Mouse (Mus musculus) ES-Bruce4 (cell line): Measurements from ENCODE around the gene Cemip. TPM values are rescaled to one million over a fixed set of nuclear protein-coding genes. Genes with fewer than 3 reads are reported as not detected.

Experiments
- H3K27ac ChIP-seq: 2 replicates; pipeline ENCODE4 v1.5.1; 2012; ENCODE audit warnings: low read length, inconsistent platforms; ENCODE audit not compliant: insufficient read depth
- H3K27me3 ChIP-seq: 2 replicates; pipeline ENCODE4 v1.6.1; 2012; ENCODE audit warnings: mild to moderate bottlenecking, low read length, inconsistent platforms; ENCODE audit not compliant: control insufficient read depth, poor library complexity, insufficient read depth, severe bottlenecking
- H3K36me3 ChIP-seq: 2 replicates; pipeline ENCODE4 v1.6.1; 2012; ENCODE audit warnings: inconsistent platforms, mild to moderate bottlenecking, low read length, moderate library complexity; ENCODE audit not compliant: control insufficient read depth, poor library complexity, insufficient read depth, severe bottlenecking
- H3K4me1 ChIP-seq: one replicate; pipeline ENCODE4 v1.8.1; 2011; ENCODE audit warnings: low read length; ENCODE audit not compliant: control insufficient read depth, insufficient read depth
- H3K4me3 ChIP-seq: 2 replicates; pipeline ENCODE4 v1.5.1; 2011; ENCODE audit warnings: low read depth, mild to moderate bottlenecking, low read length
- H3K9ac ChIP-seq: 2 replicates; pipeline ENCODE4 v1.6.1; 2012; ENCODE audit warnings: low read depth, mild to moderate bottlenecking, inconsistent platforms; ENCODE audit not compliant: poor library complexity, severe bottlenecking
- H3K9me3 ChIP-seq: replicated peaks from 2 replicates; pipeline ENCODE4 v1.6.1; 2012; ENCODE audit warnings: mild to moderate bottlenecking, low read length, inconsistent platforms; ENCODE audit not compliant: control insufficient read depth, poor library complexity, insufficient read depth, severe bottlenecking
- CTCF ChIP-seq: IDR thresholded peaks from one replicate; pipeline ENCODE4 v1.8.1; 2011; ENCODE audit warnings: low read depth, low read length
- EP300 ChIP-seq: IDR thresholded peaks from 2 replicates; pipeline ENCODE4 v1.6.1; 2011; ENCODE audit warnings: low read depth, low read length; ENCODE audit not compliant: insufficient read depth
- POLR2A ChIP-seq: IDR thresholded peaks from one replicate; pipeline ENCODE4 v1.8.1; 2011; ENCODE audit warnings: low read length; ENCODE audit not compliant: insufficient read depth
- polyA plus RNA-seq: library from polyadenylated mRNA; stranded (reverse); fragments of >200 nt; gene quantifications from 2 replicates; pipeline ENCODE4 v1.2.4, GENCODE M21; 2011; ENCODE audit warnings: low read depth; ENCODE audit not compliant: missing spikeins, insufficient read depth, insufficient read length

Gene Cemip
- polyA plus RNA-seq, 1 experiment: 0.72 TPM

- no peaks in the 10 kb centered on the region for H3K27me3 ChIP-seq
- H3K4me3 ChIP-seq: no peak overlapping the region
- H3K36me3 ChIP-seq: no peaks in the 10 kb centered on the region
- no peak for TF ChIP-seq CTCF
- no peak for TF ChIP-seq POLR2A
- TF ChIP-seq EP300: no peak
- no peaks in the 10 kb centered on the region for H3K9me3 ChIP-seq
- no peaks in the 10 kb centered on the region for H3K4me1 ChIP-seq
- H3K9ac ChIP-seq: no peak overlapping the region
- H3K27ac ChIP-seq: no peak overlapping the region
These were observed 66.9 kb downstream of the Cemip start for GRCm38 (mm10) chr7:84019381-84019780.

GRCm38 (mm10) chr7:84018291-84019266 lies 67.7 kb downstream of the Cemip start:
- H3K4me3 ChIP-seq: no peak overlapping the region
- no peaks in the 10 kb centered on the region for H3K27me3 ChIP-seq
- TF ChIP-seq POLR2A: no peak
- H3K9ac ChIP-seq: no peak overlapping the region
- no peaks in the 10 kb centered on the region for H3K9me3 ChIP-seq
- H3K4me1 ChIP-seq: no peaks in the 10 kb centered on the region
- H3K36me3 ChIP-seq: no peaks in the 10 kb centered on the region
- H3K27ac ChIP-seq: no peak overlapping the region

DNA sequence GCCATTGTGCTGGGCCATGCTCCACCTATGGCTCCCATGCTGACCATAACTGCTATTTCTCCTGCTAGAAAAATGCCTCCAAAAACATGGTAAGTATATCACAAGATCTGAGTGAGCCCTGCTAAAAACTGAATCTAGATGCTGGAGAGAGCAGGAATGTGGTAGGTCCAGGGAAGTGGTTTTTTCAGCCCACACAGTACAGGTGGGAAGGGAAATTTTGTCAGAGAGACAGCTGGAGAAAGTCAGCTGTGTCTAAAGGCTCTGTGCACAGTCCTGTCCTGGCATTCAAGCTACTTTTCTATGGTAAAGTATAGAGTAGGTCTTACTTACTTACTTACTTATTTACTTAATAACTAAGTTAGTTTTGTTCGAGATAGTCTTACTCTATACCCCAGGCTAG lies 71.3 kb downstream of the Cemip start:
- H3K4me3 ChIP-seq: no peak overlapping the region
- H3K4me1 ChIP-seq: no peaks in the 10 kb centered on the region
- H3K27ac ChIP-seq: no peak overlapping the region
- no peak overlapping the region for H3K9ac ChIP-seq
- H3K36me3 ChIP-seq: no peaks in the 10 kb centered on the region
- H3K9me3 ChIP-seq: no peaks in the 10 kb centered on the region
- TF ChIP-seq POLR2A (no peak), CTCF (no peak), EP300 (no peak)
- H3K27me3 ChIP-seq: no peaks in the 10 kb centered on the region

DNA sequence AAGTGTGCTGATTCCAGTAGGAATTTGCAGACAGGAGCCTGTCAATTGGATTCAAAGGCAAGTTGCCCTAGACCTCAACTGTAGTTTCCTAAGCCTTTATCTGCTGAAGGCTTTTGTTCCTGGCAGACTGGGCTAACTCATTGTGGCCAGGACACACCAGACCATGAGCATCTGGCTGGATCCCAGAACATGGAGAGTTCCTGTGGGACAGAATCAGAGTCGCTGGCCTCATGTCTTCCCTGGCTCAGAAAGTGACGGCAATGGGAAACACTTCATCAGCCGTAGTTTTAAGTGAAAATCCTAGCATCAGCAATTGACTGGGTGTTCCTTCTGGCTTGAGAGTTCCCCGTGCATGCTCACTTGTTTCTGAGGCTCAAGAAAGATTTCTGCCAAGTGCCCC lies 72.6 kb downstream of the Cemip start:
- TF ChIP-seq CTCF (no peak), EP300 (no peak), POLR2A (no peak)
- no peaks in the 10 kb centered on the region for H3K4me1 ChIP-seq
- no peaks in the 10 kb centered on the region for H3K9me3 ChIP-seq
- H3K36me3 ChIP-seq: no peaks in the 10 kb centered on the region
- no peak overlapping the region for H3K27ac ChIP-seq
- no peaks in the 10 kb centered on the region for H3K27me3 ChIP-seq
- H3K9ac ChIP-seq: no peak overlapping the region
- H3K4me3 ChIP-seq: no peak overlapping the region

DNA sequence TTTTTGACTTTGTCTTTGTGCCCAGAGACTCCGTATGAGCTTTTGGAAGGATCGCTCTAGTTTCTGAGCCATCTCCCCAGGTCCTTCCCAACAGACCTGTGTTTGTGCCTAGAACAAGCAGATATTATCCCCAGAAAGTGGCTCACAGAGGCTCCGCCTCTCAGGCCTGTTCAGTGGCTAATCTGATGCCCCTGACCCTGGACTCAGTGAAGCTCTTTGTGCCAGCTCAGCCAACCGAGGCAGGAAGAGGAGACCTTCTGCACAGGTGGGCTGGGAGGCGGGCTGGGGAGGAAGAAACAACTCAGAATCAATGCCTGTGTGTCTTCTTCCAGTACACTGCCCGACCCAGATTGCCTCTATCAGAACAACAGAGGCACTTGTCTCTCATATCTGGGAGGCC lies 81.9 kb downstream of the Cemip start:
- TF ChIP-seq EP300 (no peak), CTCF (no peak), POLR2A (no peak)
- Histone ChIP-seq H3K9ac (no peak overlapping the region), H3K9me3 (no peaks in the 10 kb centered on the region), H3K27ac (no peak overlapping the region), H3K36me3 (no peaks in the 10 kb centered on the region), H3K27me3 (no peaks in the 10 kb centered on the region), H3K4me1 (no peaks in the 10 kb centered on the region), H3K4me3 (no peak overlapping the region)

DNA sequence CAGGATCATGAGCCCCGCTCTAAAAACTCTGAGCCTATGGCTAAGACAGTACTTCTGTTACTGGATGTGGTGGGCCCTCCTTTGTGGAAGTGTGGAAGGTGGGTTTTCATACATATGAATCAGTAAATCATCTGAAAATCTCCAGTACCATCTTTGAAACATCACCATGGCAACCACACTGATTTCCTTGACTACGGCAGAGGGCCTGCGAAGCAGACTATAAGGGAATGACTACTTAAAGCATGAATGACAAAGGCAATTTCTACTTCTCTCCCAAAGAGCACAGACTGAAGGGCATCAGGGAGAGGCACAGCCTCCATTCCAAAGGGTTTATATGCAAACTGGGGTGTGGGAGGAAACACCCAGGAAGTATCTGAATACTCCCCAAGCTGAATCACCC lies 84.8 kb downstream of the Cemip start:
- no peak for TF ChIP-seq CTCF
- TF ChIP-seq POLR2A: no peak
- TF ChIP-seq EP300: no peak
- no peaks in the 10 kb centered on the region for H3K27me3 ChIP-seq
- H3K9me3 ChIP-seq: no peaks in the 10 kb centered on the region
- H3K4me1 ChIP-seq: no peaks in the 10 kb centered on the region
- no peak overlapping the region for H3K27ac ChIP-seq
- no peaks in the 10 kb centered on the region for H3K36me3 ChIP-seq
- H3K9ac ChIP-seq: no peak overlapping the region
- H3K4me3 ChIP-seq: no peak overlapping the region
